Mouse (Mus musculus) MEL (cell line): Measurements from ENCODE around the gene Il1a. TPM values are rescaled to one million over a fixed set of nuclear protein-coding genes. Genes with fewer than 3 reads are reported as not detected.

Experiments used
- DNase-seq: peaks from one replicate; pipeline ENCODE4 v3.0.0; 2011; ENCODE audit warnings: low read depth, low spot score
- H3K27ac ChIP-seq: 2 replicates; pipeline ENCODE4 v1.5.1; 2012; ENCODE audit warnings: low read depth, mild to moderate bottlenecking, control low read depth, low read length, moderate library complexity; ENCODE audit not compliant: control insufficient read depth
- H3K27me3 ChIP-seq, 2 experiments: fragments of 150-350 bp in 1 of 2; sonication (generic) in 1 of 2; 2 replicates each; pipeline ENCODE4 v1.6.1; 2012; ENCODE audit warnings: low read length in 2 of 2, mild to moderate bottlenecking in 2 of 2, improper control_type of control experiment in 1 of 2, moderate library complexity in 1 of 2; ENCODE audit not compliant: insufficient read depth in 2 of 2, control insufficient read depth in 1 of 2
- H3K36me3 ChIP-seq, 2 experiments: 2 replicates each; pipeline ENCODE4 v1.6.1; 2012 to 2014; ENCODE audit warnings: low read length in 2 of 2, improper control_type of control experiment in 1 of 2, inconsistent platforms in 1 of 2, mild to moderate bottlenecking in 1 of 2; ENCODE audit not compliant: insufficient read depth in 2 of 2, control insufficient read depth in 1 of 2
- H3K4me1 ChIP-seq, 2 experiments: fragments of 150-350 bp in 1 of 2; sonication (generic) in 1 of 2; 2 replicates each; pipeline ENCODE4 v1.6.1; 2012; ENCODE audit warnings: low read length in 2 of 2, improper control_type of control experiment in 1 of 2, mild to moderate bottlenecking in 1 of 2; ENCODE audit not compliant: insufficient read depth in 2 of 2, control insufficient read depth in 1 of 2
- H3K4me3 ChIP-seq, 2 experiments: fragments of 150-350 bp in 1 of 2; sonication (generic) in 1 of 2; 2 replicates each; pipeline ENCODE4 v1.5.1; 2012; ENCODE audit warnings: low read depth in 2 of 2, low read length in 2 of 2, mild to moderate bottlenecking in 2 of 2, moderate library complexity in 2 of 2, control low read depth in 1 of 2, improper control_type of control experiment in 1 of 2; ENCODE audit not compliant: control insufficient read depth in 1 of 2, insufficient read depth in 1 of 2
- H3K79me2 ChIP-seq: 2 replicates; pipeline ENCODE4 v1.6.1; 2012; ENCODE audit warnings: mild to moderate bottlenecking, low read length, moderate library complexity; ENCODE audit not compliant: control insufficient read depth, poor library complexity, insufficient read depth
- H3K9ac ChIP-seq: 2 replicates; pipeline ENCODE4 v1.6.1; 2012; ENCODE audit warnings: low read depth, mild to moderate bottlenecking, control low read depth, low read length, moderate library complexity; ENCODE audit not compliant: control insufficient read depth, poor library complexity, severe bottlenecking
- H3K9me3 ChIP-seq: fragments of 150-350 bp; sonication (generic); replicated peaks from 2 replicates; pipeline ENCODE4 v1.6.1; 2012; ENCODE audit warnings: mild to moderate bottlenecking, low read length, improper control_type of control experiment, moderate library complexity; ENCODE audit not compliant: insufficient read depth
- BHLHE40 ChIP-seq: IDR thresholded peaks from 2 replicates; pipeline ENCODE4 v1.6.1; 2012; ENCODE audit warnings: low read depth, mild to moderate bottlenecking, inconsistent platforms, low read length, improper control_type of control experiment, borderline replicate concordance
- CHD1 ChIP-seq: IDR thresholded peaks from 2 replicates; pipeline ENCODE4 v1.6.1; 2012; ENCODE audit warnings: low read depth, mild to moderate bottlenecking, inconsistent platforms, low read length, improper control_type of control experiment
- E2F4 ChIP-seq: IDR thresholded peaks from 2 replicates; pipeline ENCODE4 v1.6.1; 2011; ENCODE audit warnings: low read depth, low read length, improper control_type of control experiment, borderline replicate concordance
- EP300 ChIP-seq, 2 experiments: IDR thresholded peaks; 2 replicates each; pipeline ENCODE4 v1.6.1; 2011; ENCODE audit warnings: improper control_type of control experiment in 2 of 2, low read length in 2 of 2, low read depth in 1 of 2, mild to moderate bottlenecking in 1 of 2
- HCFC1 ChIP-seq: IDR thresholded peaks from 2 replicates; pipeline ENCODE4 v1.6.1; 2012; ENCODE audit warnings: low read depth, mild to moderate bottlenecking, inconsistent platforms, low read length, improper control_type of control experiment, moderate library complexity
- JUND ChIP-seq: IDR thresholded peaks from 2 replicates; pipeline ENCODE4 v1.6.1; 2011; ENCODE audit warnings: low read depth, mild to moderate bottlenecking, improper control_type of control experiment, low read length
- MAFK ChIP-seq: IDR thresholded peaks from 2 replicates; pipeline ENCODE4 v1.6.1; 2011; ENCODE audit warnings: low read depth, mild to moderate bottlenecking, low read length, improper control_type of control experiment, borderline replicate concordance
- MAX ChIP-seq: IDR thresholded peaks from 2 replicates; pipeline ENCODE4 v1.6.1; 2011; ENCODE audit warnings: low read length, improper control_type of control experiment
- MXI1 ChIP-seq: IDR thresholded peaks from 2 replicates; pipeline ENCODE4 v1.6.1; 2011; ENCODE audit warnings: mild to moderate bottlenecking, low read depth, low read length, improper control_type of control experiment
- MYC ChIP-seq: IDR thresholded peaks from 2 replicates; pipeline ENCODE4 v1.6.1; 2011; ENCODE audit warnings: low read depth, mild to moderate bottlenecking, low read length, improper control_type of control experiment, moderate library complexity
- NRF1 ChIP-seq: IDR thresholded peaks from 2 replicates; pipeline ENCODE4 v1.6.1; 2014; ENCODE audit warnings: low read depth, mild to moderate bottlenecking, inconsistent platforms, low read length, improper control_type of control experiment, moderate library complexity; ENCODE audit not compliant: poor library complexity, insufficient read depth, severe bottlenecking
- POLR2AphosphoS2 ChIP-seq: IDR thresholded peaks from 2 replicates; pipeline ENCODE4 v1.6.1; 2011; ENCODE audit warnings: low read length, improper control_type of control experiment
- POLR2AphosphoS5 ChIP-seq: IDR thresholded peaks from 2 replicates; pipeline ENCODE4 v1.6.1; 2012; ENCODE audit warnings: low read depth, borderline replicate concordance, mild to moderate bottlenecking, inconsistent platforms, low read length, moderate library complexity, mixed read lengths
- SIN3A ChIP-seq: IDR thresholded peaks from 2 replicates; pipeline ENCODE4 v1.6.1; 2012; ENCODE audit warnings: low read length, improper control_type of control experiment, inconsistent platforms
- TBP ChIP-seq: IDR thresholded peaks from 2 replicates; pipeline ENCODE4 v1.8.0; 2011; ENCODE audit warnings: low read depth, low read length, improper control_type of control experiment
- UBTF ChIP-seq: IDR thresholded peaks from 2 replicates; pipeline ENCODE4 v1.6.1; 2012; ENCODE audit warnings: low read depth, mild to moderate bottlenecking, inconsistent platforms, low read length, improper control_type of control experiment, moderate library complexity, borderline replicate concordance; ENCODE audit not compliant: insufficient read depth
- USF1 ChIP-seq: IDR thresholded peaks from 2 replicates; pipeline ENCODE4 v1.6.1; 2014; ENCODE audit warnings: low read depth, mild to moderate bottlenecking, inconsistent platforms, low read length, improper control_type of control experiment, moderate library complexity
- ZKSCAN1 ChIP-seq: IDR thresholded peaks from 2 replicates; pipeline ENCODE4 v1.6.1; 2012; ENCODE audit warnings: low read depth, mild to moderate bottlenecking, inconsistent platforms, low read length, improper control_type of control experiment, moderate library complexity
- ZMIZ1 ChIP-seq: IDR thresholded peaks from 2 replicates; pipeline ENCODE4 v1.6.1; 2012; ENCODE audit warnings: low read depth, mild to moderate bottlenecking, inconsistent platforms, low read length, improper control_type of control experiment, moderate library complexity
- ZNF384 ChIP-seq: IDR thresholded peaks from 2 replicates; pipeline ENCODE4 v1.6.1; 2012; ENCODE audit warnings: low read depth, mild to moderate bottlenecking, inconsistent platforms, low read length, improper control_type of control experiment
- polyA plus RNA-seq, 2 experiments: library from polyadenylated mRNA; stranded (reverse) in 1 of 2; unstranded in 1 of 2; fragments of >175 nt in 1 of 2; fragments of >200 nt in 1 of 2; gene quantifications; 2 replicates each; pipeline versions ENCODE4 v1.2.1 to v1.2.4; 2012; ENCODE audit warnings: low replicate concordance in 2 of 2, low read depth in 1 of 2; ENCODE audit not compliant: insufficient read length in 2 of 2, insufficient read depth in 1 of 2, missing spikeins in 1 of 2
- total RNA-seq: library from RNA; depleted of rRNA; stranded (reverse); fragments of 300-350 nt; gene quantifications from 2 replicates; pipeline ENCODE4 v1.2.3, GENCODE M21; 2012

The Il1a gene
- total and polyA plus RNA-seq, 3 experiments = 0.10 TPM; not detected in 2

DNA sequence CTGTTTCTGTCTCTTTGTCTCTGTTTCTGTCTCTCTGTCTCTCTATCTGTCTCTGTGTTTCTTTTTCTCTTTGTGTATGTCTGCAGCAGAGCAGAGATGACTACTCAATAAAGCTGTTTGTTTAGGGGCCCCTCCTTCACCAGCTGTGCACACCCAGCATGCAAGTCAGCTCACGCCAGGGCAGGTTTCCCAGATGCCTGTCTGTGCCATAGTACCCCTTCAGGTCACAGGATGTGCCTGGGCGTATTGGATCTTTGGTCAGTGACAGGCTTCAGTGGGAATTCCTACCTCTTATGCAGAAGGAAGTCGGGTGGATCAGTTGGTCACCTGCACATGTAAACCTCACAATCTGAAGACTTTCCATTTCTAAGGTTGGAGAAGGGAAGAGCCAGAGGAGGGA is 14.4 kb upstream of the Il1a start:
- Histone ChIP-seq H3K79me2 (no peaks in the 10 kb centered on the region), H3K4me1 (no peaks in the 10 kb centered on the region), H3K36me3 (no peaks in the 10 kb centered on the region), H3K27me3 (peaks cover 0 to 1% of the 10 kb centered on the region in 2 experiments; a peak in 2 of 4 replicates), H3K9me3 (no peaks in the 10 kb centered on the region), H3K27ac (no peak overlapping the region)
- DNase-seq = no peak
- TF ChIP-seq MAFK = no peak
- TF ChIP-seq, all 39 proteins: peak for 0
- Histone ChIP-seq H3K9ac (no peak overlapping the region), H3K4me3 (no peak overlapping the region)

DNA sequence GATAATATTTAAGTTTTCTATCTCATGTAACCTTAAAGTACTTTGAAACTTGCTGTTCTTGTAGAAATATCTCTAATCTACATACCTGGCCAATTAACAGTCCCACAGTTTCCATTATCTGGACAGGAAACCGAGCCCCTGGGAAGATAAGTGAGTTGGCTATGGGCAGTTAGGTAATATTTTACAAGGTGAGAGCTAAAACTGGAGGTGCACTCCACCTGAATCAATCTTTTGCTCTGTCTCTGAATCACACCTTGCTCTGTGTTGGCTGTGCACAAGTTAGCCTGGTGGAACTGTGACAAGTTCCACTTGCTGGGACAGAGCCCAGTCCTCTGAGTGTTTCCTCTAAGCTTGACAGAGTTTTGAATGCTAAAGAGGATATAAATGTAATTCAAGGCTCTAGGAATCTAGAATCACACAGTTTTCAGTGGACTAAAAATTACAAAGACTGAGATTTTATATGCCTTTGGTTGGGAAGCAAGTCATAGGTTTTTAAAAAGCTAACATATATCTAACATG is 12.4 kb upstream of the Il1a start:
- H3K79me2 ChIP-seq = no peaks in the 10 kb centered on the region
- no peak overlapping the region for H3K4me3 ChIP-seq
- H3K4me1 ChIP-seq = no peaks in the 10 kb centered on the region
- DNase-seq = no peak
- H3K36me3 ChIP-seq = no peaks in the 10 kb centered on the region
- no peak overlapping the region for H3K27ac ChIP-seq
- no peak overlapping the region for H3K9ac ChIP-seq
- TF ChIP-seq NRF1 = no peak
- TF ChIP-seq ZNF384 = no peak
- no peak for TF ChIP-seq MAX
- TF ChIP-seq MXI1 = no peak
- TF ChIP-seq USF1 = no peak
- no peak for TF ChIP-seq JUND
- no peak for TF ChIP-seq POLR2AphosphoS2
- no peak for TF ChIP-seq SIN3A
- TF ChIP-seq TBP = no peak
- TF ChIP-seq UBTF = no peak
- no peak for TF ChIP-seq CHD1
- TF ChIP-seq MYC = no peak
- TF ChIP-seq EP300 (IDR thresholded peaks at IDR 0.05; ENCODE audit: low read depth in 1 of 2, low read length in 2 of 2) = no peak
- TF ChIP-seq POLR2AphosphoS5 = no peak
- no peak for TF ChIP-seq ZMIZ1
- no peak for TF ChIP-seq ZKSCAN1
- no peak for TF ChIP-seq E2F4
- TF ChIP-seq BHLHE40 = no peak
- no peak for TF ChIP-seq HCFC1
- TF ChIP-seq, all 39 proteins: peak for 0
- Histone ChIP-seq H3K27me3 (peaks cover 1 to 4% of the 10 kb centered on the region in 2 experiments; a peak in 3 of 4 replicates), H3K9me3 (no peaks in the 10 kb centered on the region)
